ENCODE assay signal across 8 mouse cellular contexts in genomic region chr8:107435962-107436831, GRCm38 (mm10). TPM values are rescaled to one million over a fixed set of nuclear protein-coding genes. Genes with fewer than 3 reads are reported as not detected.
DNase-seq lines count a peak whose midpoint lies in the region; ATAC-seq and TF ChIP-seq lines count a peak whose summit lies in the region.

Gene Wwp2 (plus strand): TSS chr8:107436365.

- H3K27ac ChIP-seq in embryonic facial prominence, embryonic 15.5 days (replicated peaks): peak within 1 kb of the TSS; percentile 91
- peak within 1 kb of the TSS; percentile 84 for H3K27ac ChIP-seq in limb, embryonic 13.5 days
- peak within 1 kb of the TSS; percentile 79 for H3K27ac ChIP-seq in midbrain, embryonic 15.5 days
- H3K27ac ChIP-seq in spleen, adult 2 months (ENCODE audit: insufficient read depth, low read length): peak within 1 kb of the TSS; percentile 84

- no peaks in the 10 kb centered on the region for H3K9me3 ChIP-seq in embryonic facial prominence, embryonic 15.5 days (replicated peaks)
- no peaks in the 10 kb centered on the region for H3K9me3 ChIP-seq in limb, embryonic 13.5 days
- H3K9me3 ChIP-seq in midbrain, embryonic 15.5 days: no peaks in the 10 kb centered on the region

- DNase-seq in 3T3-L1 (ENCODE audit: low read depth, low spot score): peak; percentile 71
- peak; percentile 80 to 88 for DNase-seq in adrenal gland, postnatal 36 days
- DNase-seq in heart, adult 9 months (ENCODE audit: low spot score in 2 of 2): peak; percentile 78 to 84
- DNase-seq in kidney, adult 9 months: peak; percentile 78
- peak; percentile 59 to 85 for DNase-seq in spleen, adult 2 months (ENCODE audit: low read depth in 1 of 2, low spot score in 2 of 2)

- peak; percentile 75 for ATAC-seq in embryonic facial prominence, embryonic 15.5 days (ENCODE audit: insufficient number of reproducible peaks, low FRiP score, low TSS enrichment, low read depth)
- ATAC-seq in limb, embryonic 13.5 days (ENCODE audit: low FRiP score, low read depth): peak; percentile 90
- ATAC-seq in midbrain, embryonic 15.5 days (replicated peaks): peak; percentile 91

- H3K4me2 ChIP-seq in embryonic facial prominence, embryonic 15.5 days (replicated peaks): peak within 1 kb of the TSS; percentile 76
- peak within 1 kb of the TSS; percentile 74 for H3K4me2 ChIP-seq in limb, embryonic 13.5 days (replicated peaks)
- H3K4me2 ChIP-seq in midbrain, embryonic 15.5 days: peak within 1 kb of the TSS; percentile 80

- no peaks in the 10 kb centered on the region for H3K36me3 ChIP-seq in embryonic facial prominence, embryonic 15.5 days
- no peaks in the 10 kb centered on the region for H3K36me3 ChIP-seq in limb, embryonic 13.5 days
- no peaks in the 10 kb centered on the region for H3K36me3 ChIP-seq in midbrain, embryonic 15.5 days (replicated peaks)
- no peaks in the 10 kb centered on the region for H3K36me3 ChIP-seq in spleen, adult 2 months (ENCODE audit: control insufficient read depth, insufficient read depth, low read length)

- peaks cover 13% of the 10 kb centered on the region for H3K4me1 ChIP-seq in embryonic facial prominence, embryonic 15.5 days
- peaks cover 21% of the 10 kb centered on the region for H3K4me1 ChIP-seq in limb, embryonic 13.5 days
- peaks cover 18% of the 10 kb centered on the region for H3K4me1 ChIP-seq in midbrain, embryonic 15.5 days
- H3K4me1 ChIP-seq in spleen, adult 2 months (ENCODE audit: control insufficient read depth, insufficient read depth, insufficient read length): peaks cover 3% of the 10 kb centered on the region; the same call in 1 of the 2 replicates

- H3K4me3 ChIP-seq in embryonic facial prominence, embryonic 15.5 days (replicated peaks): peak within 1 kb of the TSS; percentile 90
- peak within 1 kb of the TSS; percentile 81 for H3K4me3 ChIP-seq in limb, embryonic 13.5 days
- peak within 1 kb of the TSS; percentile 77 for H3K4me3 ChIP-seq in midbrain, embryonic 15.5 days
- H3K4me3 ChIP-seq in spleen, adult 2 months (ENCODE audit: extremely low read depth, insufficient read depth, insufficient read length): peak within 1 kb of the TSS; percentile 68

- H3K9ac ChIP-seq in embryonic facial prominence, embryonic 15.5 days: peak within 1 kb of the TSS; percentile 85
- peak within 1 kb of the TSS; percentile 88 for H3K9ac ChIP-seq in limb, embryonic 13.5 days
- peak within 1 kb of the TSS; percentile 68 for H3K9ac ChIP-seq in midbrain, embryonic 15.5 days

- WGBS in embryonic facial prominence, embryonic 15.5 days: under 1% methylated on average over 62 of the region's 81 CpGs
- WGBS in limb, embryonic 13.5 days: under 1% methylated on average over 58 of the region's 81 CpGs
- under 1% methylated on average over 52 of the region's 81 CpGs for WGBS in midbrain, embryonic 15.5 days
- under 1% methylated on average over 48 of the region's 81 CpGs for WGBS in spleen, adult 2 months

- peak; percentile 76 for TF ChIP-seq POLR2A in spleen, adult 2 months (IDR thresholded peaks at IDR 0.05; ENCODE audit: low read depth, low read length)

- no peaks in the 10 kb centered on the region for H3K27me3 ChIP-seq in embryonic facial prominence, embryonic 15.5 days
- no peaks in the 10 kb centered on the region for H3K27me3 ChIP-seq in limb, embryonic 13.5 days
- H3K27me3 ChIP-seq in midbrain, embryonic 15.5 days (replicated peaks): no peaks in the 10 kb centered on the region
- no peaks in the 10 kb centered on the region for H3K27me3 ChIP-seq in spleen, adult 2 months (ENCODE audit: control insufficient read depth, insufficient read depth, low read length)

- no peak for TF ChIP-seq CTCF in spleen, adult 2 months (IDR thresholded peaks at IDR 0.05; ENCODE audit: extremely low read depth, insufficient read depth, insufficient read length, insufficient replicate concordance)

RNA-seq across cellular contexts. Expression of gene Wwp2, which starts in this region (rescaled TPM):
- 10 to 100 TPM; 32.3 to 43.3 TPM for total RNA-seq in adrenal gland, postnatal 36 days (2021)
- polyA plus RNA-seq in embryonic facial prominence, embryonic 15.5 days (2015; fragmentation: Nextera tagmentation; extraction: Ambion mirVana): 65.0 and 84.3 TPM in 2 replicates
- polyA plus RNA-seq in limb, embryonic 13.5 days (2015; fragmentation: Nextera tagmentation; extraction: Ambion mirVana): 329 and 357 TPM in 2 replicates
- polyA plus RNA-seq in midbrain, embryonic 15.5 days (2015; fragmentation: Nextera tagmentation; extraction: Ambion mirVana): 43.0 and 44.3 TPM in 2 replicates
- polyA plus RNA-seq in spleen, adult 2 months (2012; rRNA removed): 38.8 and 39.5 TPM in 2 replicates

Comparison
In these comparisons a context has a peak if more than half of its experiments do, and no peak if none do; other contexts are left out.
1. Peak in every context shown above with its lines: DNase-seq, ATAC-seq, H3K4me3 ChIP-seq and H3K27ac ChIP-seq.